Mouse (Mus musculus): Measurements from ENCODE around the gene Nicn1. TPM values are rescaled to one million over a fixed set of nuclear protein-coding genes. Genes with fewer than 3 reads are reported as not detected.

Nicn1 gene
- polyA plus RNA-seq, 2 experiments = 37.5 to 40.2 TPM

DNA sequence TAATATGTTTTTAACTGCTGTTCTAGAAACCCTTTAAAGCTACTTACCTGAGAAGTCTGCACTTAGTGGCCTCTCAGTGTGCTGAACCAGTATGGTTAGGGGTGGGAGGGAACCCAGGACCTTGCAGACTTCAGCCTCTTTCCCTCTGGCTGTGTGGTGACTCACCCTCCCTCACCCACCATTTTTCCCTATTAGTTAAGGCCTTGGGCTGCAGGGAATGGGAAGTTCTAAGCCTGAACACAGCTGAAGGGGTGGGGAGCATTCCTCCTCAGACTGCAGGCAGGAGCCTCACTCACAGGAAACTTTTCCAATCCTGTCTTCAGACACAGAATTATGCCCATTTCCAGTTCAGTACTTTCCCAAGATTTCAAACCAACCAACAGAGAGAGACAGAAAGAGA is 51.6 kb downstream of the Nicn1 start:
- Histone ChIP-seq H3K9ac (ENCODE audit: low read depth, low read length, severe bottlenecking) (no peak overlapping the region), H3K4me2 (replicated peaks; ENCODE audit: low read depth, low read length, severe bottlenecking) (no peak overlapping the region), H3K4me3 (replicated peaks; ENCODE audit: low read length) (no peak overlapping the region), H3K27me3 (ENCODE audit: control insufficient read depth, insufficient read depth, low read length) (no peaks in the 10 kb centered on the region), H3K36me3 (ENCODE audit: control insufficient read depth, insufficient read depth, low read length) (peaks cover 7% of the 10 kb centered on the region), H3K4me1 (ENCODE audit: control insufficient read depth, insufficient read depth, low read length) (peaks cover 16% of the 10 kb centered on the region), H3K9me3 (ENCODE audit: control insufficient read depth, low read length) (no peaks in the 10 kb centered on the region), H3K27ac (replicated peaks; ENCODE audit: low read depth, low read length) (no peak overlapping the region)
- DNase-seq (ENCODE audit: low spot score) (no peak), ATAC-seq (ENCODE audit: low FRiP score, low read depth) (no peak)
- no peak for TF ChIP-seq POLR2A (IDR thresholded peaks at IDR 0.05; ENCODE audit: borderline replicate concordance, extremely low read depth, insufficient read depth, insufficient read length)

DNA sequence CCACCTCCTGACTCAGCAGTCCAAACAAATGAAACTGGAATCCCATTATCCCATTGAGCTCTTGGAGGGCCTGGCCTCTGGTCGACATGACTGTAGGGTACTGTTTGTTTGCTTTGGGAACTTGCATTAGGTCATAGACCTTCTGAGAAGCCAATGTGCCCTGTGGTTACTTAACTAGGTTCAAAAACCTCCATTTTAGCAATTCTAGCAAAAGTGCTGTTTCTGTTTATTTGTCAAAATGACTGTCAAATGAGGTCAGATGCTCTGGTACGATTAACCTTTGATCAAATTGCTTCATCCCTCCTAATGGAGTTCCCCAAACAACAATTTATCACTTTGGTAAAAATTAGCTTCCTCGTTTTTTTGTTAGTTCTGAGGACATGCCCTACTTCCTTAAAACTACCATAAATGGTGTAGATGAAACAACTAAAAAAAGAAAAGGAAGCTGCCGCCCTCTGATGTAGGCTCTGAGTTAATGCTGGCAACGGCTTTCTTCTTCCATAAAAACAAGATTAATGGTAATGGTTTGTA is 52.1 kb downstream of the Nicn1 start:
- Histone ChIP-seq H3K4me2 (replicated peaks; ENCODE audit: low read depth, low read length, severe bottlenecking) (no peak overlapping the region), H3K9ac (ENCODE audit: low read depth, low read length, severe bottlenecking) (no peak overlapping the region), H3K9me3 (ENCODE audit: control insufficient read depth, low read length) (no peaks in the 10 kb centered on the region), H3K27me3 (ENCODE audit: control insufficient read depth, insufficient read depth, low read length) (no peaks in the 10 kb centered on the region), H3K4me1 (ENCODE audit: control insufficient read depth, insufficient read depth, low read length) (peaks cover 16% of the 10 kb centered on the region), H3K4me3 (replicated peaks; ENCODE audit: low read length) (no peak overlapping the region), H3K27ac (replicated peaks; ENCODE audit: low read depth, low read length) (no peak overlapping the region), H3K36me3 (ENCODE audit: control insufficient read depth, insufficient read depth, low read length) (peaks cover 7% of the 10 kb centered on the region)
- DNase-seq (ENCODE audit: low spot score) (no peak), ATAC-seq (ENCODE audit: low FRiP score, low read depth) (no peak)
- TF ChIP-seq POLR2A (IDR thresholded peaks at IDR 0.05; ENCODE audit: borderline replicate concordance, extremely low read depth, insufficient read depth, insufficient read length) = no peak
- 21% methylated on average over 5 of the region's 5 CpGs for WGBS

DNA sequence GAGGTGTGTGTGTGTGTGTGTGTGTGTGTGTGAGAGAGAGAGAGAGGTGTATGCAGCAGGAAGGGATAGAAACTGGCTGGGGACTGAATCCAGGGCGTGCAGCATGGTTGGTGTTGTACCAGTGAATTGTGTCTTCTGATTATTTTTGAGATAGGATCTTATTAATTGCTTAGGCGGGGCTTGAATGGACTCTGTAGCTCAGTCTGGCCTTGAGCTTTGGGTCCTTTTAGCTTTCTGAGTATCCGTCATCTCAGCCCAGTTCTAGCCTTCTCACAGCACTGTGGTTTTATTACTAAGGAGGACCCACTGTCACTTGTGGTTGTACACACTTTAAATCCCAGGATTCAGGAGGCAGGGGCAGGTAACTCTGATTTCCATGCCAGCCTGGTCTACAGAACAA is 53.1 kb downstream of the Nicn1 start:
- no peak for TF ChIP-seq POLR2A (IDR thresholded peaks at IDR 0.05; ENCODE audit: borderline replicate concordance, extremely low read depth, insufficient read depth, insufficient read length)
- Histone ChIP-seq H3K27me3 (ENCODE audit: control insufficient read depth, insufficient read depth, low read length) (no peaks in the 10 kb centered on the region), H3K4me2 (replicated peaks; ENCODE audit: low read depth, low read length, severe bottlenecking) (no peak overlapping the region), H3K27ac (replicated peaks; ENCODE audit: low read depth, low read length) (no peak overlapping the region), H3K4me3 (replicated peaks; ENCODE audit: low read length) (no peak overlapping the region), H3K9me3 (ENCODE audit: control insufficient read depth, low read length) (no peaks in the 10 kb centered on the region), H3K36me3 (ENCODE audit: control insufficient read depth, insufficient read depth, low read length) (no peaks in the 10 kb centered on the region), H3K4me1 (ENCODE audit: control insufficient read depth, insufficient read depth, low read length) (peaks cover 15% of the 10 kb centered on the region), H3K9ac (ENCODE audit: low read depth, low read length, severe bottlenecking) (no peak overlapping the region)
- DNase-seq (ENCODE audit: low spot score) (no peak), ATAC-seq (ENCODE audit: low FRiP score, low read depth) (no peak)
- WGBS = 80% methylated on average over 3 of the region's 3 CpGs

DNA sequence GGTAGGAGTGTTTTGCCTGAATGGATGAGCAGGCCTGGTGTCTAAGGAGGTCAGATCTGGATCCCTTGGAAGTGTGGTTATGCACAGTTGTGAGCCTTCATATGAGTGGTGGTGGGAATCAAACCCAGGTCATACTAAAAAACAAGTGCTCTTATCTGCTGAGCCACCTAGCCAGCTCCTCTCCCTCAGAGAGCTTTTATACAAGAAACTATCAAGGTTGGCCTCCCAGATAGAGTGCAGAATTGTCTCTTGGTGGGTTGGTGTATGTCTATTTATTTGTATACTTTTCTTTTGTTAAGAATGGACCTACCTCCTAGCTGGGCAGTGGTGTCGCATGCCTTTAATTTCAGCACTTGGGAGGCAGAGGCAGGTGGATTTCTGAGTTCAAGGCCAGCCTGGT is 53.6 kb downstream of the Nicn1 start:
- Histone ChIP-seq H3K9me3 (ENCODE audit: control insufficient read depth, low read length) (no peaks in the 10 kb centered on the region), H3K9ac (ENCODE audit: low read depth, low read length, severe bottlenecking) (no peak overlapping the region), H3K27ac (replicated peaks; ENCODE audit: low read depth, low read length) (no peak overlapping the region), H3K36me3 (ENCODE audit: control insufficient read depth, insufficient read depth, low read length) (no peaks in the 10 kb centered on the region), H3K4me3 (replicated peaks; ENCODE audit: low read length) (no peak overlapping the region), H3K4me1 (ENCODE audit: control insufficient read depth, insufficient read depth, low read length) (peaks cover 16% of the 10 kb centered on the region), H3K4me2 (replicated peaks; ENCODE audit: low read depth, low read length, severe bottlenecking) (no peak overlapping the region), H3K27me3 (ENCODE audit: control insufficient read depth, insufficient read depth, low read length) (no peaks in the 10 kb centered on the region)
- ATAC-seq (ENCODE audit: low FRiP score, low read depth) (no peak), DNase-seq (ENCODE audit: low spot score) (no peak)
- WGBS = 100% methylated on average over 1 of the region's 1 CpGs
- no peak for TF ChIP-seq POLR2A (IDR thresholded peaks at IDR 0.05; ENCODE audit: borderline replicate concordance, extremely low read depth, insufficient read depth, insufficient read length)

DNA sequence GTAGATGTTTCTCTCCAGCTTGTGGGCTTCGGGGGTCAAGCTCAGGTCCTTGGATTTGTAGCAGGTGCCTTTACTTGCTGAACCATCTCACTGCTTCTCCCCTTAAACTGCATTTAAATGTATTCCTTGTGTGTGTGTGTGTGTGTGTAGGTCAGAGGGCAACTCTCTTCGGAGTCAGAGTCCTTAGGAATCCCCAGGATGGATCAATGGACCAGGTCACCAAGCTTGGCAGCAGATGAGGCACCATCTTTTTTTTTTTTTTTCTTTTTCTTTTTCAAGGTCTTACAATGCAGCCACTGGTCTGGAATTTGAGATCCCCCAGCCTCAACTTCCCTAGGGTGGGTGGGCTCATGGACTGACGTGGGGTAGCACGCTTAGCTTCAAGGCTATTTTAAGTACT is 54.2 kb downstream of the Nicn1 start:
- Histone ChIP-seq H3K9me3 (ENCODE audit: control insufficient read depth, low read length) (no peaks in the 10 kb centered on the region), H3K4me3 (replicated peaks; ENCODE audit: low read length) (no peak overlapping the region), H3K9ac (ENCODE audit: low read depth, low read length, severe bottlenecking) (no peak overlapping the region), H3K36me3 (ENCODE audit: control insufficient read depth, insufficient read depth, low read length) (peaks cover 3% of the 10 kb centered on the region; the same call in 1 of the 2 replicates), H3K27ac (replicated peaks; ENCODE audit: low read depth, low read length) (no peak overlapping the region), H3K27me3 (ENCODE audit: control insufficient read depth, insufficient read depth, low read length) (no peaks in the 10 kb centered on the region), H3K4me2 (replicated peaks; ENCODE audit: low read depth, low read length, severe bottlenecking) (no peak overlapping the region), H3K4me1 (ENCODE audit: control insufficient read depth, insufficient read depth, low read length) (peaks cover 18% of the 10 kb centered on the region)
- no peak for TF ChIP-seq POLR2A (IDR thresholded peaks at IDR 0.05; ENCODE audit: borderline replicate concordance, extremely low read depth, insufficient read depth, insufficient read length)
- no peak for ATAC-seq (ENCODE audit: low FRiP score, low read depth)
- DNase-seq (ENCODE audit: low spot score) = no peak
- 87% methylated on average over 4 of the region's 4 CpGs for WGBS

Other genes with a start within 250 kb of the Nicn1 start
- gene Gmppb, start 241.2 kb upstream of the Nicn1 start, polyA plus RNA-seq (2012; rRNA removed) = 30.4 and 32.1 TPM in 2 replicates
- gene Gmppb, start 241.2 kb upstream of the Nicn1 start, polyA plus RNA-seq (2014; fragmentation: Nextera tagmentation; extraction: Ambion mirVana) = 37.4 and 41.3 TPM in 2 replicates
- gene Amigo3, start 237.3 kb upstream of the Nicn1 start, polyA plus RNA-seq (2012; rRNA removed) = 5.0 and 6.8 TPM in 2 replicates
- gene Amigo3, start 237.3 kb upstream of the Nicn1 start, polyA plus RNA-seq (2014; fragmentation: Nextera tagmentation; extraction: Ambion mirVana) = 4.7 and 4.8 TPM in 2 replicates
- gene Mst1, start 210.0 kb upstream of the Nicn1 start, polyA plus RNA-seq (2012; rRNA removed) = 0.93 and 1.1 TPM in 2 replicates
- 1.3 and 1.6 TPM in 2 replicates for gene Mst1, start 210.0 kb upstream of the Nicn1 start, polyA plus RNA-seq (2014; fragmentation: Nextera tagmentation; extraction: Ambion mirVana)
- gene Rnf123, start 207.1 kb upstream of the Nicn1 start, polyA plus RNA-seq (2012; rRNA removed) = 67.9 and 89.0 TPM in 2 replicates
- 32.4 and 33.0 TPM in 2 replicates for gene Rnf123, start 207.1 kb upstream of the Nicn1 start, polyA plus RNA-seq (2014; fragmentation: Nextera tagmentation; extraction: Ambion mirVana)
- 55.6 and 64.6 TPM in 2 replicates for gene Apeh, start 195.8 kb upstream of the Nicn1 start, polyA plus RNA-seq (2012; rRNA removed)
- gene Apeh, start 195.8 kb upstream of the Nicn1 start, polyA plus RNA-seq (2014; fragmentation: Nextera tagmentation; extraction: Ambion mirVana) = 38.6 and 41.3 TPM in 2 replicates
- 1.1 and 1.3 TPM in 2 replicates for gene Bsn, start 100.0 kb upstream of the Nicn1 start, polyA plus RNA-seq (2012; rRNA removed)
- 0.68 and 0.73 TPM in 2 replicates for gene Bsn, start 100.0 kb upstream of the Nicn1 start, polyA plus RNA-seq (2014; fragmentation: Nextera tagmentation; extraction: Ambion mirVana)
- gene Dag1, start 26.5 kb upstream of the Nicn1 start, polyA plus RNA-seq (2012; rRNA removed) = 49.7 and 57.4 TPM in 2 replicates
- 77.4 and 82.5 TPM in 2 replicates for gene Dag1, start 26.5 kb upstream of the Nicn1 start, polyA plus RNA-seq (2014; fragmentation: Nextera tagmentation; extraction: Ambion mirVana)
- 28.2 and 29.7 TPM in 2 replicates for gene Amt, start 6.4 kb downstream of the Nicn1 start, polyA plus RNA-seq (2012; rRNA removed)
- 6.9 and 7.0 TPM in 2 replicates for gene Amt, start 6.4 kb downstream of the Nicn1 start, polyA plus RNA-seq (2014; fragmentation: Nextera tagmentation; extraction: Ambion mirVana)
- gene Rhoa, start 15.7 kb downstream of the Nicn1 start, polyA plus RNA-seq (2012; rRNA removed) = 214 and 240 TPM in 2 replicates
- 296 and 326 TPM in 2 replicates for gene Rhoa, start 15.7 kb downstream of the Nicn1 start, polyA plus RNA-seq (2014; fragmentation: Nextera tagmentation; extraction: Ambion mirVana)
- gene Tcta, start 15.7 kb downstream of the Nicn1 start, polyA plus RNA-seq (2012; rRNA removed) = 36.8 and 41.4 TPM in 2 replicates
- 37.4 and 38.6 TPM in 2 replicates for gene Tcta, start 15.7 kb downstream of the Nicn1 start, polyA plus RNA-seq (2014; fragmentation: Nextera tagmentation; extraction: Ambion mirVana)
- 476 and 533 TPM in 2 replicates for gene Gpx1, start 48.5 kb downstream of the Nicn1 start, polyA plus RNA-seq (2012; rRNA removed)
- gene Gpx1, start 48.5 kb downstream of the Nicn1 start, polyA plus RNA-seq (2014; fragmentation: Nextera tagmentation; extraction: Ambion mirVana) = 686 and 718 TPM in 2 replicates
- 86.1 and 86.8 TPM in 2 replicates for gene Usp4, start 57.4 kb downstream of the Nicn1 start, polyA plus RNA-seq (2012; rRNA removed)
- 102 and 107 TPM in 2 replicates for gene Usp4, start 57.4 kb downstream of the Nicn1 start, polyA plus RNA-seq (2014; fragmentation: Nextera tagmentation; extraction: Ambion mirVana)
- gene 1700102P08Rik, start 102.4 kb downstream of the Nicn1 start, polyA plus RNA-seq (2012; rRNA removed) = 1.0 TPM in 2 replicates
- gene 1700102P08Rik, start 102.4 kb downstream of the Nicn1 start, polyA plus RNA-seq (2014; fragmentation: Nextera tagmentation; extraction: Ambion mirVana) = 0.96 and 1.2 TPM in 2 replicates
- gene Ccdc36, start 138.1 kb downstream of the Nicn1 start, polyA plus RNA-seq (2012; rRNA removed) = 1.5 and 2.2 TPM in 2 replicates
- gene Ccdc36, start 138.1 kb downstream of the Nicn1 start, polyA plus RNA-seq (2014; fragmentation: Nextera tagmentation; extraction: Ambion mirVana) = 1.3 and 1.7 TPM in 2 replicates
- gene BC048562, start 146.1 kb downstream of the Nicn1 start, polyA plus RNA-seq (2012; rRNA removed) = not detected in 2 replicates
- not detected in 2 replicates for gene BC048562, start 146.1 kb downstream of the Nicn1 start, polyA plus RNA-seq (2014; fragmentation: Nextera tagmentation; extraction: Ambion mirVana)
- 29.2 and 34.4 TPM in 2 replicates for gene Ccdc71, start 170.1 kb downstream of the Nicn1 start, polyA plus RNA-seq (2012; rRNA removed)
- gene Ccdc71, start 170.1 kb downstream of the Nicn1 start, polyA plus RNA-seq (2014; fragmentation: Nextera tagmentation; extraction: Ambion mirVana) = 45.4 and 49.8 TPM in 2 replicates
- gene Klhdc8b, start 171.2 kb downstream of the Nicn1 start, polyA plus RNA-seq (2012; rRNA removed) = 43.1 and 60.6 TPM in 2 replicates
- 27.7 and 32.2 TPM in 2 replicates for gene Klhdc8b, start 171.2 kb downstream of the Nicn1 start, polyA plus RNA-seq (2014; fragmentation: Nextera tagmentation; extraction: Ambion mirVana)
- 214 and 236 TPM in 2 replicates for gene Lamb2, start 189.3 kb downstream of the Nicn1 start, polyA plus RNA-seq (2012; rRNA removed)
- 59.0 and 69.4 TPM in 2 replicates for gene Lamb2, start 189.3 kb downstream of the Nicn1 start, polyA plus RNA-seq (2014; fragmentation: Nextera tagmentation; extraction: Ambion mirVana)
- 160 and 219 TPM in 2 replicates for gene Usp19, start 200.2 kb downstream of the Nicn1 start, polyA plus RNA-seq (2012; rRNA removed)
- gene Usp19, start 200.2 kb downstream of the Nicn1 start, polyA plus RNA-seq (2014; fragmentation: Nextera tagmentation; extraction: Ambion mirVana) = 59.3 and 66.4 TPM in 2 replicates
- gene Qars, start 217.3 kb downstream of the Nicn1 start, polyA plus RNA-seq (2012; rRNA removed) = 238 and 323 TPM in 2 replicates
- 108 and 117 TPM in 2 replicates for gene Qars, start 217.3 kb downstream of the Nicn1 start, polyA plus RNA-seq (2014; fragmentation: Nextera tagmentation; extraction: Ambion mirVana)
- gene Qrich1, start 226.4 kb downstream of the Nicn1 start, polyA plus RNA-seq (2012; rRNA removed) = 126 and 157 TPM in 2 replicates
- gene Qrich1, start 226.4 kb downstream of the Nicn1 start, polyA plus RNA-seq (2014; fragmentation: Nextera tagmentation; extraction: Ambion mirVana) = 120 and 132 TPM in 2 replicates

Measured in limb, embryonic 14.5 days (tissue).